Mouse (Mus musculus): Measurements from ENCODE around the gene Marveld2. TPM values are rescaled to one million over a fixed set of nuclear protein-coding genes. Genes with fewer than 3 reads are reported as not detected.

The Marveld2 gene
- polyA plus RNA-seq, 1 experiment = 1.6 TPM

DNA sequence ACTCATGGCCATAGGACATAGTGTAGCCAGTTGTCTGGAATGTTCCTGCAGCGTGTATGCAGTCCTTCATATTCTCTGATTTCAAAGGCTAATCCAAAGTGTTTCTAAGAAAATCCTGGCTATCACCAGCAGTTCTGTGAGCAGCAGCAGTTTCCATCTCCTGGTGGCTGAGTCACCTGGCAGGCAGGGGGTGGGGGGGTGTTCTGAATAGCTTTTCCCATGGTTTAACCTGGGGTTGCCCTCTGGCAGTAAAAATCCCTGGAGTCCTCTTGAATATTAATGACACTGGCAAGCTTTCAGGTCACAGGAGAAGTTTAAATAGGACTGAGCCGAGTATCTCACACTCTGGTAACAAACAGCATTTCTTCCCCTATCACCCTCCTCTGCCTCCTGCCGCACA, 35.1 kb downstream of the Marveld2 start:
- H3K27ac ChIP-seq (ENCODE audit: insufficient read depth, low read length) = no peak overlapping the region
- TF ChIP-seq POLR2A (IDR thresholded peaks at IDR 0.05; ENCODE audit: extremely low read depth, insufficient read depth, low read length) (no peak), CTCF (IDR thresholded peaks at IDR 0.05; ENCODE audit: extremely low read depth, insufficient read depth, low read length) (no peak)
- no peaks in the 10 kb centered on the region for H3K4me1 ChIP-seq (ENCODE audit: control insufficient read depth, insufficient read depth, low read length)
- no peak overlapping the region for H3K4me3 ChIP-seq (ENCODE audit: insufficient read depth, low read length)

GRCm38 (mm10) chr13:100579951-100580350, 36.8 kb downstream of the Marveld2 start:
- TF ChIP-seq CTCF (IDR thresholded peaks at IDR 0.05; ENCODE audit: extremely low read depth, insufficient read depth, low read length) (no peak), POLR2A (IDR thresholded peaks at IDR 0.05; ENCODE audit: extremely low read depth, insufficient read depth, low read length) (no peak)
- no peak overlapping the region for H3K4me3 ChIP-seq (ENCODE audit: insufficient read depth, low read length)
- H3K27ac ChIP-seq (ENCODE audit: insufficient read depth, low read length) = no peak overlapping the region
- no peaks in the 10 kb centered on the region for H3K4me1 ChIP-seq (ENCODE audit: control insufficient read depth, insufficient read depth, low read length)

DNA sequence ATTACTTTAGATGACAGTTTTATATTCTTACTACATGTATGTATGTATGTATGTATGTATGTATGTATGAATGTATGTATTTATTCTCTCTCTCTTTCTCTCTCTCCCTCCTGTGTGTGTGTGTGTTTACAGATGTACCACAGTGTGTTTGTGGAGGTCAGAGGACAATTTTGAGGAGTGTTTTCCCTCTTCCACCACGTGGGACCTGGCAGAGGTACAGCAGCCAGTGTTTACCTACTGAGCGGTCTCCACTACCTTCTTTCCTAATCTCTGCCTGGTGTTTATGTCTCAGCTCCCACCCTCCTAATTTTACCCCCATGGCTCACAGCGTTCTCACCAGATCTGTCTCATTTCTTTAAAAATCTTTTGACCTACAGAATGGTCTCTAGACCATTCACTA, 37.6 kb downstream of the Marveld2 start:
- Histone ChIP-seq H3K4me3 (ENCODE audit: insufficient read depth, low read length) (no peak overlapping the region), H3K4me1 (ENCODE audit: control insufficient read depth, insufficient read depth, low read length) (no peaks in the 10 kb centered on the region), H3K27ac (ENCODE audit: insufficient read depth, low read length) (no peak overlapping the region)
- no peak for TF ChIP-seq POLR2A (IDR thresholded peaks at IDR 0.05; ENCODE audit: extremely low read depth, insufficient read depth, low read length)
- no peak for TF ChIP-seq CTCF (IDR thresholded peaks at IDR 0.05; ENCODE audit: extremely low read depth, insufficient read depth, low read length)

DNA sequence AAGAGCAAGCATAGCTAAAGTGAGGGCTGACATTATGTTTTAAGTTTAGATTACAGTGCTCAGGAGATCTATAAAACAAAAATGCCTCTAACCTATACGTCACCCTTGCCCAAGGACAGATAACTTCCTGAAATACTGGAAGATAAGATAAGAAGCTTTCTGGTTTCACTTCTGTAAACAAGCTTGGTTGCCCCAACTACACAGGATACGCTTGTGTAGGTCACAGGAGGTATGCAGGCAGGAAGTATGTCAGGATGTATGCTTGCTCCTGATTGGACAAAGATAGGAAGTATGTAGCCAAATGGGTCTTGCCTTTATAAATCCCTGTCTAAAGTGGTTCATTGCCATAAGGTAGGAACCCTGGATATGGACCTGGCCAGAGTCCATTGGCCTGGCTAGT, 40.8 kb downstream of the Marveld2 start:
- Histone ChIP-seq H3K4me3 (ENCODE audit: insufficient read depth, low read length) (no peak overlapping the region), H3K4me1 (ENCODE audit: control insufficient read depth, insufficient read depth, low read length) (no peaks in the 10 kb centered on the region), H3K27ac (ENCODE audit: insufficient read depth, low read length) (no peak overlapping the region; the same call in 1 of the 2 replicates)
- TF ChIP-seq POLR2A (IDR thresholded peaks at IDR 0.05; ENCODE audit: extremely low read depth, insufficient read depth, low read length) (no peak), CTCF (IDR thresholded peaks at IDR 0.05; ENCODE audit: extremely low read depth, insufficient read depth, low read length) (no peak)

DNA sequence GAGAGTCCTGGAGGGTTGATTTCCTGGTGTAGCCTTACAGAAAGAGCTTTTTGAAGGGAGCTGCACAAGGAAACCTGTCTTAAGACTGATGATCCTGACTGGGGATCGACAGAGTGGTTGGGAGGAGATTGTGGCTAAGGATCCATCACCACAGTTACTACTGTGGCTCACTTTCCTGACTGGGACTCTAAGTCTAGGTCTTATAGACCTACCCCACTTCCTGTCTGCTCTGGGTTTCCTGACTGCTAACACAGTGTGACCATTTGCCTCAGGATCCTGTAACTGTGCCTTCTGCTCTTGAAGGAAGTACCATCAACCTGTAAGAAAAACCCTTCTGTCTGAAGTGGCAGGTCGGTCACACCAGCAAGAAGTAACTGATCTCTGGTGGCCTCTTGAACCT, 46.1 kb downstream of the Marveld2 start:
- TF ChIP-seq CTCF (IDR thresholded peaks at IDR 0.05; ENCODE audit: extremely low read depth, insufficient read depth, low read length) = no peak
- no peak for TF ChIP-seq POLR2A (IDR thresholded peaks at IDR 0.05; ENCODE audit: extremely low read depth, insufficient read depth, low read length)
- no peak overlapping the region for H3K4me3 ChIP-seq (ENCODE audit: insufficient read depth, low read length)
- H3K27ac ChIP-seq (ENCODE audit: insufficient read depth, low read length) = no peak overlapping the region
- H3K4me1 ChIP-seq (ENCODE audit: control insufficient read depth, insufficient read depth, low read length) = no peaks in the 10 kb centered on the region

DNA sequence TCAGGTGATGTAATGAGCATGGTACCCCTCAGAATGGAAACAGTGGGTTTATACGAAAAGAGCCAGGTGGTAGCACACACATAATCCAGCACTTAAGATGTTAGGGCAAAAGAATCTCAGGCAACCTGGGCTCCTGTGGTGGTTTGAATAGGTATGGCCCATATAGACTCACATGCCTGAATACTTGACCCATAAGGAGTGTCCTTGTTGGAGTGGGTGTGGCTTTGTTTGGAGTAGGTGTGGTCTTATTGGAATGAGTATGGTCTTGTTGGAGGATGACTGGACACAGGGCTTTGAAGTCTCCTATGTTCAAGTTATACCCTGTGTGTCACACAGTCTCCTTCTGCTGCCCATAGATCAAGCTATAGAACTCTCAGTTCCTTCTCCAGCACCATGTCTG, 48.4 kb downstream of the Marveld2 start:
- H3K4me1 ChIP-seq (ENCODE audit: control insufficient read depth, insufficient read depth, low read length) = no peaks in the 10 kb centered on the region
- H3K4me3 ChIP-seq (ENCODE audit: insufficient read depth, low read length) = no peak overlapping the region
- no peak overlapping the region for H3K27ac ChIP-seq (ENCODE audit: insufficient read depth, low read length)
- TF ChIP-seq POLR2A (IDR thresholded peaks at IDR 0.05; ENCODE audit: extremely low read depth, insufficient read depth, low read length) = no peak
- no peak for TF ChIP-seq CTCF (IDR thresholded peaks at IDR 0.05; ENCODE audit: extremely low read depth, insufficient read depth, low read length)

GRCm38 (mm10) chr13:100559449-100559848, 57.3 kb downstream of the Marveld2 start:
- Histone ChIP-seq H3K4me1 (ENCODE audit: control insufficient read depth, insufficient read depth, low read length) (no peaks in the 10 kb centered on the region), H3K27ac (ENCODE audit: insufficient read depth, low read length) (no peak overlapping the region), H3K4me3 (ENCODE audit: insufficient read depth, low read length) (no peak overlapping the region)
- TF ChIP-seq POLR2A (IDR thresholded peaks at IDR 0.05; ENCODE audit: extremely low read depth, insufficient read depth, low read length) = no peak
- TF ChIP-seq CTCF (IDR thresholded peaks at IDR 0.05; ENCODE audit: extremely low read depth, insufficient read depth, low read length) = no peak

DNA sequence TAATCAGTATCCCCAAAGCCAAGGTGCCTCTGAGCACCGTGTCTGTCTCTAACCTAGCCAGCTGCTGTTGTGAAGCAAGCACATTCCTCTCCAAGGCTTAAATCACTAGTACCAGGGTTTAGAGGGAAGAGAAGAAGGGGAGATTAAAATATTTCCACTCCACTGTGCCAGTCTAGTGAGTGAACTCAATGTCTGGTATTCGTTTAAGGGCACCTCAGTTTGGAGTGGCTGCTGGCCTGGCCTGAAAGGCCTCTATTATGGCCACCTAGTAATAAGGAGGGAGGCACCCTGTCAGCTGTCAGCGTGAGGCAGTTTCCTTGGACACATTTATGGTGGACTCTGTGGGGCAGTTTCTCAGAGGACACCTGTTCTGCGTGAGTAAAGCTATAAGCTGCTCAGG, 59.8 kb downstream of the Marveld2 start:
- no peak overlapping the region for H3K27ac ChIP-seq (ENCODE audit: insufficient read depth, low read length)
- TF ChIP-seq POLR2A (IDR thresholded peaks at IDR 0.05; ENCODE audit: extremely low read depth, insufficient read depth, low read length) (no peak), CTCF (IDR thresholded peaks at IDR 0.05; ENCODE audit: extremely low read depth, insufficient read depth, low read length) (no peak)

GRCm38 (mm10) chr13:100553042-100553437, 63.7 kb downstream of the Marveld2 start:
- H3K4me3 ChIP-seq (ENCODE audit: insufficient read depth, low read length) = peak overlapping the region; percentile 67
- TF ChIP-seq CTCF (IDR thresholded peaks at IDR 0.05; ENCODE audit: extremely low read depth, insufficient read depth, low read length) (no peak), POLR2A (IDR thresholded peaks at IDR 0.05; ENCODE audit: extremely low read depth, insufficient read depth, low read length) (no peak)
- H3K27ac ChIP-seq (ENCODE audit: insufficient read depth, low read length) = 0 out of 2 replicates have a peak overlapping the region, but pooled peaks have one; percentile 14
- H3K4me1 ChIP-seq (ENCODE audit: control insufficient read depth, insufficient read depth, low read length) = no peaks in the 10 kb centered on the region

More for the DNA sequence above, 59.8 kb downstream of the Marveld2 start:
- no peaks in the 10 kb centered on the region for H3K4me1 ChIP-seq (ENCODE audit: control insufficient read depth, insufficient read depth, low read length)
- no peak overlapping the region for H3K4me3 ChIP-seq (ENCODE audit: insufficient read depth, low read length)

DNA sequence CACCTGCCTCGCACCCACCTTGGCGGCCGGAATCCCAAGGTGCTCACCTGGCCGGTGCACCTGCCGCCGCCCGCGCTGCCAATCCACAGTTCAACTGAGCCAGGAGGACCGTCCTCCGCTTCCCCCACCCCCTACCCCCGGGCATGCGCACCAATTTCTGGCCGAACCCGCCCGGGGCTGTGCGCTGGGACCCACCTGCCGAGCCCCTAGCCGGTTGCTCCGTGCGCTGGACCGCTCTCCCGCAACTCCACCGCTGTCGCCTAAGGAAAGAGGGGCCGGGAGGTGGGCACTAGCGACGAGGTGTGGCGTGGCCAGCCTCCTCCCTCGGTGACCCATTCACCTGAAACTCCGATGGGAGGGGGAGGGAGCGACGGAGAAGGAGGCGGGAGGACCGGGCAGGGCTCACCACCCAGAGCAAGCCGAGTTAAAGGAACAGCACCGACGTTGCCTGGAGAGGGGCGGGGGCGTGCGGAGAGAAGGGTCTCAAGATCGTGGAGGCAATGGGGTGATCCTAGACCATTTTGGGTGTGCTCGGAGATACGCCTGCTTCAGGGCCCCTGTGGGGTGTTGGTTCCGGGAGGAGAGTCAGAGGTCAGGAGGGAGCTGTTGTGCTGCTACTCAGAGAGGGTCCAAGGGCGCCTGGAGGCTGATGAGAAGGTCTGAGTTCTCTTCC, 64.3 kb downstream of the Marveld2 start, which contains the start of gene Ocln:
Gene Ocln, minus strand, starts transcription at position 350 of the 673 bp plus-strand sequence.
- Histone ChIP-seq H3K4me1 (ENCODE audit: control insufficient read depth, insufficient read depth, low read length) (no peaks in the 10 kb centered on the region), H3K27ac (ENCODE audit: insufficient read depth, low read length) (peak within 1 kb of the TSS; percentile 76; the same call in 1 of the 2 replicates), H3K4me3 (ENCODE audit: insufficient read depth, low read length) (peak within 1 kb of the TSS; percentile 67)
- TF ChIP-seq POLR2A (IDR thresholded peaks at IDR 0.05; ENCODE audit: extremely low read depth, insufficient read depth, low read length) = no peak
- no peak for TF ChIP-seq CTCF (IDR thresholded peaks at IDR 0.05; ENCODE audit: extremely low read depth, insufficient read depth, low read length)

Data from cortical plate, adult 2 months (tissue).